Mouse (Mus musculus) adrenal gland, postnatal 36 days (tissue): ENCODE measurements at regions not wholly inside any gene's neighbourhood (a gene's known extent, or its start where the extent isn't known, plus 50 kb on each side); places are given as distances from the start of the nearest gene placed in this dataset.
"Not testable (repeated sequence)": the region's sequence is repeated elsewhere in the genome, so short reads cannot be mapped to it uniquely, and the experiment has no call there.

Experiments
- DNase-seq, 2 experiments: peaks; one replicate each; pipeline ENCODE4 v3.0.0; 2021; ENCODE audit warnings: mixed read lengths in 1 of 2

- peak; percentile 48 to 56 for DNase-seq
Observed at GRCm38 (mm10) chr13:27945062-27945461, 71.0 kb upstream of the Prl4a1 start.

- not testable (repeated sequence) for DNase-seq
Observed at GRCm38 (mm10) chr13:27960421-27960820, 55.6 kb upstream of the Prl4a1 start.

- not testable (repeated sequence) for DNase-seq
Observed at GRCm38 (mm10) chr13:27962381-27962780, 53.6 kb upstream of the Prl4a1 start.

- DNase-seq: not testable (repeated sequence)
Observed at GRCm38 (mm10) chr13:27966021-27966420, 50.0 kb upstream of the Prl4a1 start.
